Mouse (Mus musculus): ENCODE results near the gene Maip1. TPM values are rescaled to one million over a fixed set of nuclear protein-coding genes. Genes with fewer than 3 reads are reported as not detected.

The Maip1 gene
- polyA plus RNA-seq, 1 experiment = 6.3 TPM

- TF ChIP-seq POLR2A (IDR thresholded peaks at IDR 0.05; ENCODE audit: borderline replicate concordance, low read depth, low read length) (no peak), CTCF (IDR thresholded peaks at IDR 0.05; ENCODE audit: low read depth, low read length) (no peak)
- H3K27ac ChIP-seq (ENCODE audit: insufficient read depth, low read depth, low read length) = no peak overlapping the region
- no peaks in the 10 kb centered on the region for H3K4me1 ChIP-seq (ENCODE audit: control insufficient read depth, insufficient read depth, low read length)
- no peak overlapping the region for H3K4me3 ChIP-seq (ENCODE audit: insufficient read depth, low read length)
Measured at GRCm38 (mm10) chr1:57460305-57460940, 54.3 kb downstream of the Maip1 start.

Other genes with a start within 250 kb of the Maip1 start
- 8.5 and 9.5 TPM in 2 replicates for gene 1700066M21Rik, start 28.7 kb upstream of the Maip1 start, polyA plus RNA-seq (2012; ENCODE audit: insufficient read depth, insufficient read length, missing spikeins)
- gene Tyw5, start 773 bp downstream of the Maip1 start, polyA plus RNA-seq (2012; ENCODE audit: insufficient read depth, insufficient read length, missing spikeins) = 12.0 and 19.1 TPM in 2 replicates